Mouse (Mus musculus): ENCODE measurements around the gene Zfp9.

The Zfp9 gene

GRCm38 (mm10) chr6:118478957-118479708 lies at the start of gene Zfp9:
Zfp9 (minus strand) TSS chr6:118479320.
- ChIA-PET POLR2A (interaction anchor here in 3 of 4 experiments (0.6 to 2.9 kb wide), 7 partner anchors 9 to 60 kb away, joined by 3 to 9 read pairs (median 3); partner anchors contain the start of gene Bms1 (in 2 of the 3)), CTCF (no interaction called here)

GRCm38 (mm10) chr6:118520668-118521067 lies 41.5 kb upstream of the Zfp9 start:
- CTCF ChIA-PET: no interaction called here

GRCm38 (mm10) chr6:118513335-118514012 lies 34.4 kb upstream of the Zfp9 start:
- ChIA-PET CTCF (no interaction called here), POLR2A (no interaction called here)

More at GRCm38 (mm10) chr6:118520668-118521067, 41.5 kb upstream of the Zfp9 start:
- POLR2A ChIA-PET: no interaction called here

- CTCF ChIA-PET: interaction anchor here in 1 of 4 experiments (0.7 kb wide), 1 partner anchor 497 kb away, joined by 3 read pairs; no protein-coding TSS in a partner anchor
These were observed 19.9 kb upstream of the Zfp9 start for GRCm38 (mm10) chr6:118499010-118499409.

GRCm38 (mm10) chr6:118482125-118482524 lies 3.0 kb upstream of the Zfp9 start:
- ChIA-PET CTCF (no interaction called here), POLR2A (no interaction called here)

More at GRCm38 (mm10) chr6:118499010-118499409, 19.9 kb upstream of the Zfp9 start:
- POLR2A ChIA-PET: no interaction called here

- POLR2A ChIA-PET: interaction anchor here in 2 of 4 experiments (0.6 to 2.9 kb wide), 9 partner anchors 10 to 227 kb away, joined by 3 to 9 read pairs (median 3); partner anchors contain the start of gene Bms1 (in 2 of the 2)
- CTCF ChIA-PET: no interaction called here
These were observed 990 bp downstream of the Zfp9 start for GRCm38 (mm10) chr6:118477875-118478785.

GRCm38 (mm10) chr6:118462069-118462705 lies 16.9 kb downstream of the Zfp9 start:
- ChIA-PET POLR2A (no interaction called here), CTCF (no interaction called here)

- ChIA-PET CTCF (interaction anchor here in 1 of 4 experiments (1.1 kb wide), 1 partner anchor 38 kb away, joined by 3 read pairs; the partner anchor contains the start of gene Bms1), POLR2A (interaction anchor here in 1 of 4 experiments (1.0 kb wide), 1 partner anchor 39 kb away, joined by 3 read pairs; no protein-coding TSS in a partner anchor)
These were observed 21.4 kb downstream of the Zfp9 start for GRCm38 (mm10) chr6:118457726-118458125.

GRCm38 (mm10) chr6:118455042-118455631 lies 24.0 kb downstream of the Zfp9 start, which contains the start of gene Zfp248:
Zfp248 (minus strand) TSS chr6:118455528.
- ChIA-PET CTCF (interaction anchor here in 3 of 4 experiments (0.6 to 1.1 kb wide), 6 partner anchors 10 to 526 kb away, joined by 3 to 4 read pairs (median 3); partner anchors contain the start of gene Bms1 (in 3 of the 3)), POLR2A (interaction anchor here in 3 of 4 experiments (0.6 to 1.6 kb wide), 7 partner anchors 14 to 554 kb away, joined by 3 to 8 read pairs (median 3); partner anchors contain the start of genes Bms1 (in 2 of the 3) and Ankrd26 (in 1 of the 3))

- ChIA-PET POLR2A (interaction anchor here in 2 of 4 experiments (0.8 to 1.6 kb wide), 4 partner anchors 10 to 97 kb away, joined by 3 to 8 read pairs (median 3); partner anchors contain the start of gene Bms1 (in 2 of the 2)), CTCF (interaction anchor here in 3 of 4 experiments (0.7 to 1.1 kb wide), 4 partner anchors 11 to 35 kb away, joined by 3 to 4 read pairs (median 3); partner anchors contain the start of gene Bms1 (in 3 of the 3))
These were observed 24.7 kb downstream of the Zfp9 start for GRCm38 (mm10) chr6:118454452-118454851.

GRCm38 (mm10) chr6:118431502-118431901 lies 47.6 kb downstream of the Zfp9 start:
- CTCF ChIA-PET: no interaction called here
- POLR2A ChIA-PET: interaction anchor here in 1 of 4 experiments (3.7 kb wide), 1 partner anchor 12 kb away, joined by 18 read pairs; the partner anchor contains the start of gene Bms1

- POLR2A ChIA-PET: interaction anchor here in 1 of 4 experiments (1.5 kb wide), 1 partner anchor 12 kb away, joined by 6 read pairs; no protein-coding TSS in a partner anchor
These were observed 52.5 kb downstream of the Zfp9 start for GRCm38 (mm10) chr6:118426666-118427065.

GRCm38 (mm10) chr6:118419050-118419920 lies 59.8 kb downstream of the Zfp9 start, which contains the start of gene Bms1:
Bms1 (minus strand) TSS chr6:118419474.
- ChIA-PET POLR2A (interaction anchor here (0.6 to 2.8 kb wide), 57 partner anchors 9 to 1944 kb away, joined by 3 to 19 read pairs (median 3); partner anchors contain the start of genes Csgalnact2 (in 2 of the 4), Zfp248 (in 2 of the 4), Zfp9 (in 2 of the 4) and Ankrd26 (in 1 of the 4)), CTCF (interaction anchor here (0.5 to 2.0 kb wide), 47 partner anchors 8 to 1587 kb away, joined by 3 to 13 read pairs (median 4); partner anchors contain the start of genes Zfp248 (in 2 of the 4), Csgalnact2 (in 1 of the 4) and Ret (in 1 of the 4))

More at GRCm38 (mm10) chr6:118426666-118427065, 52.5 kb downstream of the Zfp9 start:
- CTCF ChIA-PET: no interaction called here

Data from embryonic stem cell, embryonic (primary cell).